Comparison of ENCODE assay signal across 22 mouse cellular contexts in genomic region chr4:98743209-98743905, GRCm38 (mm10). TPM values are rescaled to one million over a fixed set of nuclear protein-coding genes. Genes with fewer than 3 reads are reported as not detected.
A peak's percentile ranks its signal among the peaks of the same experiment; 100 is the strongest.
DNase-seq lines count a peak whose midpoint lies in the region; ATAC-seq and TF ChIP-seq lines count a peak whose summit lies in the region.
"Had no signal": no experiment of that assay in that cellular context is flagged by ENCODE, and none has a peak within 500 bp of the region (broad histone marks: within the 10 kb centered on the region; RNA-seq: fewer than 3 reads in every experiment).

No protein-coding gene starts in this region.

- no peaks in the 10 kb centered on the region for H3K36me3 ChIP-seq in heart, embryonic 13.5 days
- H3K36me3 ChIP-seq in kidney, postnatal 0 days (ENCODE audit: insufficient read depth, low read length): no peaks in the 10 kb centered on the region
- H3K36me3 ChIP-seq in stomach, embryonic 14.5 days (ENCODE audit: control insufficient read depth, insufficient read depth, low read length): no peaks in the 10 kb centered on the region
- no peaks in the 10 kb centered on the region for H3K36me3 ChIP-seq in stomach, postnatal 0 days (ENCODE audit: control insufficient read depth, insufficient read depth, low read length)
- no peaks in the 10 kb centered on the region for H3K36me3 ChIP-seq in forebrain, embryonic 16.5 days (ENCODE audit: control insufficient read depth, insufficient read depth)
- H3K36me3 ChIP-seq: heart, embryonic 15.5 days; hindbrain, embryonic 12.5 days; liver, embryonic 15.5 days had no signal

- H3K4me2 ChIP-seq in heart, embryonic 13.5 days: no peak overlapping the region
- H3K4me2 ChIP-seq in kidney, postnatal 0 days (ENCODE audit: low read length): no peak overlapping the region
- no peak overlapping the region for H3K4me2 ChIP-seq in stomach, embryonic 14.5 days (replicated peaks; ENCODE audit: low read depth, low read length)
- H3K4me2 ChIP-seq in stomach, postnatal 0 days (replicated peaks; ENCODE audit: low read depth): no peak overlapping the region
- no peak overlapping the region for H3K4me2 ChIP-seq in forebrain, embryonic 16.5 days (ENCODE audit: low read length)
- H3K4me2 ChIP-seq: heart, embryonic 15.5 days; hindbrain, embryonic 12.5 days; liver, embryonic 15.5 days had no signal

- no peak for DNase-seq in heart, postnatal 36 days
- peak; percentile 57 for DNase-seq in kidney, postnatal 0 days (ENCODE audit: low spot score)
- DNase-seq in kidney, adult 8-10 months: no peak
- DNase-seq in stomach, postnatal 0 days (ENCODE audit: low spot score): no peak
- no peak for DNase-seq in ovary, adult 18-20 months (ENCODE audit: low spot score)
- DNase-seq: cerebellum, adult 11 months; cerebellum, postnatal 14 days; gastrocnemius, postnatal 14 days; heart, adult 18-20 months; lung, postnatal 36 days; right cerebral cortex, postnatal 14 days; spleen, adult 18-20 months had no signal

- H3K4me3 ChIP-seq in heart, embryonic 13.5 days: no peak overlapping the region
- no peak overlapping the region for H3K4me3 ChIP-seq in kidney, postnatal 0 days (replicated peaks; ENCODE audit: low read depth, low read length)
- no peak overlapping the region for H3K4me3 ChIP-seq in stomach, embryonic 14.5 days (ENCODE audit: low read depth, low read length)
- no peak overlapping the region for H3K4me3 ChIP-seq in stomach, postnatal 0 days (ENCODE audit: low read depth, low read length)
- H3K4me3 ChIP-seq in forebrain, embryonic 16.5 days (replicated peaks; ENCODE audit: low read length): no peak overlapping the region
- H3K4me3 ChIP-seq: heart, embryonic 15.5 days; hindbrain, embryonic 12.5 days; liver, embryonic 15.5 days had no signal

- no peaks in the 10 kb centered on the region for H3K27me3 ChIP-seq in heart, embryonic 13.5 days (replicated peaks)
- no peaks in the 10 kb centered on the region for H3K27me3 ChIP-seq in kidney, postnatal 0 days (ENCODE audit: insufficient read depth, low read length)
- H3K27me3 ChIP-seq in stomach, embryonic 14.5 days (ENCODE audit: control insufficient read depth, insufficient read depth, low read length): no peaks in the 10 kb centered on the region
- H3K27me3 ChIP-seq in stomach, postnatal 0 days (ENCODE audit: control insufficient read depth, insufficient read depth, low read length): no peaks in the 10 kb centered on the region
- H3K27me3 ChIP-seq in forebrain, embryonic 16.5 days (replicated peaks; ENCODE audit: control insufficient read depth, insufficient read depth, low read length): no peaks in the 10 kb centered on the region
- H3K27me3 ChIP-seq: heart, embryonic 15.5 days; hindbrain, embryonic 12.5 days; liver, embryonic 15.5 days had no signal

- H3K27ac ChIP-seq in heart, embryonic 13.5 days (replicated peaks): 0 out of 2 replicates have a peak overlapping the region, but pooled peaks have one; percentile 8
- H3K27ac ChIP-seq in kidney, postnatal 0 days: peak overlapping the region; percentile 51; the same call in 1 of the 2 replicates
- peak overlapping the region; percentile 30; the same call in 1 of the 2 replicates for H3K27ac ChIP-seq in stomach, embryonic 14.5 days (ENCODE audit: low read length)
- no peak overlapping the region for H3K27ac ChIP-seq in stomach, postnatal 0 days (replicated peaks)
- H3K27ac ChIP-seq in forebrain, embryonic 16.5 days (ENCODE audit: low read length): no peak overlapping the region
- H3K27ac ChIP-seq: heart, embryonic 15.5 days; hindbrain, embryonic 12.5 days; liver, embryonic 15.5 days had no signal

- intact Hi-C loops in heart, postnatal 36 days (cut with DNase I): loop anchor here (5.0 kb wide), 1 partner anchor 439 kb away; no protein-coding TSS in a partner anchor

- ATAC-seq in heart, embryonic 13.5 days (ENCODE audit: extremely low read depth, insufficient number of reproducible peaks, low FRiP score, low TSS enrichment): no peak
- ATAC-seq in kidney, postnatal 0 days (replicated peaks; ENCODE audit: low FRiP score, low read depth): no peak; the same call in 1 of the 2 replicates
- no peak for ATAC-seq in stomach, embryonic 14.5 days (ENCODE audit: insufficient number of reproducible peaks, insufficient read depth, low FRiP score, low read depth)
- no peak for ATAC-seq in stomach, postnatal 0 days (ENCODE audit: low FRiP score, low TSS enrichment)
- ATAC-seq in forebrain, embryonic 16.5 days: no peak
- ATAC-seq: forebrain, embryonic 14.5 days had no signal

- TF ChIP-seq EP300 in stomach, postnatal 0 days (optimal IDR thresholded peaks at IDR 0.05): no peak

- 58% methylated on average over 3 of the region's 3 CpGs for WGBS in heart, embryonic 13.5 days
- 39% methylated on average over 3 of the region's 3 CpGs for WGBS in kidney, postnatal 0 days
- WGBS in stomach, embryonic 14.5 days: 49% methylated on average over 3 of the region's 3 CpGs
- 40% methylated on average over 3 of the region's 3 CpGs for WGBS in stomach, postnatal 0 days
- WGBS in forebrain, embryonic 16.5 days: 60% methylated on average over 3 of the region's 3 CpGs

- no peaks in the 10 kb centered on the region for H3K9me3 ChIP-seq in heart, embryonic 13.5 days
- no peaks in the 10 kb centered on the region for H3K9me3 ChIP-seq in kidney, postnatal 0 days (replicated peaks; ENCODE audit: low read length)
- H3K9me3 ChIP-seq in stomach, embryonic 14.5 days (ENCODE audit: control insufficient read depth, low read depth, low read length): no peaks in the 10 kb centered on the region
- H3K9me3 ChIP-seq in stomach, postnatal 0 days (ENCODE audit: control insufficient read depth, low read length): no peaks in the 10 kb centered on the region
- no peaks in the 10 kb centered on the region for H3K9me3 ChIP-seq in forebrain, embryonic 16.5 days (ENCODE audit: control insufficient read depth, low read length)
- H3K9me3 ChIP-seq: heart, embryonic 15.5 days; hindbrain, embryonic 12.5 days; liver, embryonic 15.5 days had no signal

- peak overlapping the region; percentile 5; the same call in 1 of the 2 replicates for H3K9ac ChIP-seq in heart, embryonic 13.5 days
- H3K9ac ChIP-seq in kidney, postnatal 0 days (ENCODE audit: low read depth, low read length): no peak overlapping the region
- H3K9ac ChIP-seq in stomach, embryonic 14.5 days (replicated peaks; ENCODE audit: low read depth, low read length): no peak overlapping the region
- H3K9ac ChIP-seq in stomach, postnatal 0 days (ENCODE audit: low read length): no peak overlapping the region
- no peak overlapping the region for H3K9ac ChIP-seq in forebrain, embryonic 16.5 days (replicated peaks; ENCODE audit: low read depth, low read length)
- H3K9ac ChIP-seq: heart, embryonic 15.5 days; hindbrain, embryonic 12.5 days; liver, embryonic 15.5 days had no signal

- peaks cover 9% of the 10 kb centered on the region; the same call in 1 of the 2 replicates for H3K4me1 ChIP-seq in heart, embryonic 13.5 days
- H3K4me1 ChIP-seq in kidney, postnatal 0 days (replicated peaks; ENCODE audit: insufficient read depth, low read length): no peaks in the 10 kb centered on the region; the same call in 1 of the 2 replicates
- H3K4me1 ChIP-seq in stomach, embryonic 14.5 days (ENCODE audit: control insufficient read depth, insufficient read depth, low read length): 0 out of 2 replicates have a peak, but pooled peaks cover 2% of the 10 kb centered on the region
- no peaks in the 10 kb centered on the region for H3K4me1 ChIP-seq in stomach, postnatal 0 days (replicated peaks; ENCODE audit: control insufficient read depth, insufficient read depth)
- H3K4me1 ChIP-seq in forebrain, embryonic 16.5 days (replicated peaks; ENCODE audit: control insufficient read depth, insufficient read depth, low read length): no peaks in the 10 kb centered on the region
- H3K4me1 ChIP-seq: liver, embryonic 15.5 days had no signal

- TF ChIP-seq CTCF in kidney, postnatal 0 days (IDR thresholded peaks at IDR 0.05; ENCODE audit: low read depth): no peak
- no peak for TF ChIP-seq CTCF in stomach, postnatal 0 days (IDR thresholded peaks at IDR 0.05; ENCODE audit: low read depth)

RNA-seq across cellular contexts. Expression of gene L1td1, which starts 16.8 kb away (rescaled TPM):
- polyA plus RNA-seq in heart, embryonic 13.5 days (2015; fragmentation: Nextera tagmentation; extraction: Ambion mirVana): 0.14 and 0.24 TPM in 2 replicates
- total RNA-seq in heart, postnatal 36 days (2021): not detected
- polyA plus RNA-seq in kidney, postnatal 0 days (2015; fragmentation: Nextera tagmentation; extraction: Ambion mirVana): 0.18 and 0.24 TPM in 2 replicates
- 0.21 and 0.41 TPM in 2 replicates for polyA plus RNA-seq in stomach, embryonic 14.5 days (2014; fragmentation: Nextera tagmentation; extraction: Ambion mirVana)
- polyA plus RNA-seq in stomach, postnatal 0 days (2015; fragmentation: Nextera tagmentation; extraction: Ambion mirVana): 0.10 TPM in 1 of 2 replicates, not detected in the other
- polyA plus RNA-seq in forebrain, embryonic 16.5 days (2015; fragmentation: Nextera tagmentation; extraction: Ambion mirVana): not detected in 2 replicates
- total RNA-seq: adrenal gland, postnatal 14 days; gastrocnemius, postnatal 14 days; MEL had no signal
- polyA plus RNA-seq: heart, embryonic 15.5 days; liver, embryonic 15.5 days; neural tube, embryonic 11.5 days had no signal

Comparison
In these comparisons a context has a peak if more than half of its experiments do, and no peak if none do; other contexts are left out.
1. H3K27ac ChIP-seq: peak in heart, embryonic 13.5 days (single experiment), kidney, postnatal 0 days (single experiment) and stomach, embryonic 14.5 days (single experiment); none in stomach, postnatal 0 days (single experiment) and forebrain, embryonic 16.5 days (single experiment).